Mouse (Mus musculus): ENCODE results near the gene Tgfb2.

DNA sequence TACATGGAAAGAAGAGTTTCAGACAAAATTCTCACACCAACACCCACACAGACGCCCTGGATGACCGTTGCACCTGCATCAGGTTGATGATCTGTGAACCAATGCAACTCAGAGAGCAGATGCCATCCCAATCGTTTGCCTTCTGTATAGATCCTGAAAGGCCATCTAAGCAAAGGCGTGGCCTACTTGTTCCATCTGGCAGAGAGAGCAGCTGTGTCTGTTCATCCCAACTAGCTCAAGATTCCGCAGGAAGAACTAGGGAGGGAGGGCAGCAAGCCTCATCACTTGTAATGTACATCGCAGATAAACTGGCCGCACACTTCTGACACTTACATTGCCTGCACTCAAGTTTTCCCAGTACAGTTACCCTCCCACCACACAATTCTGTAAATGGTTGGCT is 130.7 kb downstream of the Tgfb2 start:
- TF ChIP-seq CTCF (IDR thresholded peaks at IDR 0.05; ENCODE audit: control insufficient read depth, insufficient read depth, low read length) (no peak), POLR2A (IDR thresholded peaks at IDR 0.05; ENCODE audit: borderline replicate concordance, control insufficient read depth, low read depth, low read length) (no peak)
